Mouse (Mus musculus): ENCODE measurements around the gene Pik3ca.

Pik3ca gene

GRCm38 (mm10) chr3:32506366-32507225 lies 109.1 kb downstream of the Pik3ca start:
- no peak for DNase-seq

GRCm38 (mm10) chr3:32508666-32509324 lies 111.3 kb downstream of the Pik3ca start:
- DNase-seq, result peak; percentile 74 to 75

GRCm38 (mm10) chr3:32509496-32510374 lies 112.3 kb downstream of the Pik3ca start, which contains the start of gene Zfp639:
Gene Zfp639 (plus strand): TSS chr3:32510259.
- no peak for DNase-seq

- peak; percentile 92 to 96 for DNase-seq
Measured at GRCm38 (mm10) chr3:32510375-32511190, 113.1 kb downstream of the Pik3ca start.

GRCm38 (mm10) chr3:32511191-32511550 lies 113.7 kb downstream of the Pik3ca start:
- peak; percentile 44 to 51 for DNase-seq

- no peak for DNase-seq
Measured at GRCm38 (mm10) chr3:32512686-32513284, 115.3 kb downstream of the Pik3ca start.

- DNase-seq, result no peak
Measured at GRCm38 (mm10) chr3:32513528-32513927, 116.1 kb downstream of the Pik3ca start.

All from cerebellum, adult 18-20 months (tissue).